Mouse (Mus musculus) liver, embryonic 14.5 days (tissue): ENCODE data around the gene Bmp6. TPM values are rescaled to one million over a fixed set of nuclear protein-coding genes. Genes with fewer than 3 reads are reported as not detected.

Experiments used
- ATAC-seq: fragments of 200-750 bp; cut with Nextera tagmentation; 2 replicates; pipeline ENCODE4 v1.8.0; 2017; ENCODE audit warnings: moderate number of reproducible peaks, mild to moderate bottlenecking, moderate library complexity; ENCODE audit not compliant: insufficient read depth
- DNase-seq, 3 experiments: peaks; one replicate each; pipeline ENCODE4 v3.0.0-alpha.2; 2012 to 2013; ENCODE audit warnings: low read depth in 3 of 3, low spot score in 3 of 3
- H3K27ac ChIP-seq: fragments of 300-500 bp; sonication (generic); 2 replicates; pipeline ENCODE4 v1.5.1; 2014; ENCODE audit warnings: moderate library complexity, mild to moderate bottlenecking, control low read depth, inconsistent platforms
- H3K27me3 ChIP-seq: fragments of 300-500 bp; sonication (generic); 2 replicates; pipeline ENCODE4 v1.6.1; 2014; ENCODE audit warnings: mild to moderate bottlenecking, low read length, moderate library complexity; ENCODE audit not compliant: control insufficient read depth, insufficient read depth
- H3K36me3 ChIP-seq: fragments of 300-500 bp; sonication (generic); replicated peaks from 2 replicates; pipeline ENCODE4 v1.6.1; 2014; ENCODE audit warnings: low read depth; ENCODE audit not compliant: control insufficient read depth, insufficient read depth
- H3K4me1 ChIP-seq, 2 experiments: fragments of 200-500 bp in 1 of 2; fragments of 300-500 bp in 1 of 2; sonication (generic) in 1 of 2; replicated peaks; 2 replicates each; pipeline ENCODE4 v1.6.1; 2012 to 2014; ENCODE audit warnings: antibody characterized with exemption in 1 of 2, inconsistent platforms in 1 of 2, low read length in 1 of 2; ENCODE audit not compliant: control insufficient read depth in 2 of 2, insufficient read depth in 2 of 2
- H3K4me2 ChIP-seq: fragments of 300-500 bp; sonication (generic); 2 replicates; pipeline ENCODE4 v1.6.1; 2014; ENCODE audit warnings: low read depth, mild to moderate bottlenecking, control low read depth, moderate library complexity
- H3K4me3 ChIP-seq, 2 experiments: fragments of 200-500 bp in 1 of 2; fragments of 300-500 bp in 1 of 2; sonication (generic) in 1 of 2; 2 replicates each; pipeline ENCODE4 v1.5.1; 2012 to 2014; ENCODE audit warnings: low read depth in 2 of 2, low read length in 2 of 2, mild to moderate bottlenecking in 2 of 2, control low read depth in 1 of 2, inconsistent platforms in 1 of 2, moderate library complexity in 1 of 2; ENCODE audit not compliant: insufficient read depth in 1 of 2
- H3K9ac ChIP-seq: fragments of 300-500 bp; sonication (generic); replicated peaks from 2 replicates; pipeline ENCODE4 v1.6.1; 2014; ENCODE audit warnings: mild to moderate bottlenecking, control low read depth, moderate library complexity
- H3K9me3 ChIP-seq: fragments of 300-500 bp; sonication (generic); 2 replicates; pipeline ENCODE4 v1.6.1; 2016; ENCODE audit warnings: low read length, mixed read lengths; ENCODE audit not compliant: control insufficient read depth
- CTCF ChIP-seq: IDR thresholded peaks from 2 replicates; pipeline ENCODE4 v1.5.1; 2016; ENCODE audit warnings: antibody characterized with exemption, low read depth, control low read depth
- EP300 ChIP-seq: IDR thresholded peaks from 2 replicates; pipeline ENCODE4 v1.6.1; 2016; ENCODE audit warnings: antibody characterized with exemption, low read depth
- WGBS: fragments of 180-500 bp; shearing (Covaris S2); extraction: QIAGEN DNeasy Blood & Tissue Kit; methylation state at CpG from one replicate; pipeline ENCODE4 v1.1.7; 2014; ENCODE audit not compliant: insufficient replicate concordance; 5-methylcytosine and 5-hydroxymethylcytosine counted together
- polyA plus RNA-seq, 2 experiments: library from polyadenylated mRNA; depleted of rRNA in 1 of 2; stranded (reverse) in 1 of 2; unstranded in 1 of 2; fragments of >200 nt; fragmentation: Nextera tagmentation in 1 of 2; extraction: Ambion mirVana in 1 of 2; gene quantifications; 2 replicates each; pipeline versions ENCODE4 v1.2.1 to v1.2.3; 2012 to 2014

Gene Bmp6
- polyA plus RNA-seq, 2 experiments: 0.19 to 0.39 TPM

DNA sequence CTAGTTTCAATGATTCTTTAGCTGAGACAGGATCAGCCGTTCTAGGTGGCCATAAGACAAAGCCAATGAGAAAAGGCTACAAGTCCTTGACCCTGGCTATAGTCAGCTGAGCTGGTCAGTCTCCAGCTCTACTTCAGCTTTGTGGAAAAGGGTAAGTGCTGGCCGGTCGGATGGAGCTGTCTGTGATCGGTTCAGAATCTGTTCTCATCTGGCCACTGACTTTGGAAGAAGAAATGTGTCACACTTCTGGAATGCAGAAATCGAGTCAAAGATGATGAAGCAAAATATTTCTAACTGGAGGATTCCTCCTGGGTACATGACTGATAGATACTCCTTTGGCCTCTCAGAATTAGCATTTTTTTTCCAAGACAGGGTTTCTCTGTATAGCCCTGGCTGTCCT lies 77.6 kb downstream of the Bmp6 start:
- no peak for ATAC-seq
- Histone ChIP-seq H3K36me3 (no peaks in the 10 kb centered on the region), H3K4me2 (no peak overlapping the region), H3K9me3 (no peaks in the 10 kb centered on the region), H3K9ac (no peak overlapping the region), H3K27ac (no peak overlapping the region), H3K4me3 (no peak overlapping the region), H3K27me3 (no peaks in the 10 kb centered on the region), H3K4me1 (no peaks in the 10 kb centered on the region)
- no peak for TF ChIP-seq EP300
- TF ChIP-seq CTCF: no peak
- WGBS: 63% methylated on average over 5 of the region's 5 CpGs
- no peak for DNase-seq

DNA sequence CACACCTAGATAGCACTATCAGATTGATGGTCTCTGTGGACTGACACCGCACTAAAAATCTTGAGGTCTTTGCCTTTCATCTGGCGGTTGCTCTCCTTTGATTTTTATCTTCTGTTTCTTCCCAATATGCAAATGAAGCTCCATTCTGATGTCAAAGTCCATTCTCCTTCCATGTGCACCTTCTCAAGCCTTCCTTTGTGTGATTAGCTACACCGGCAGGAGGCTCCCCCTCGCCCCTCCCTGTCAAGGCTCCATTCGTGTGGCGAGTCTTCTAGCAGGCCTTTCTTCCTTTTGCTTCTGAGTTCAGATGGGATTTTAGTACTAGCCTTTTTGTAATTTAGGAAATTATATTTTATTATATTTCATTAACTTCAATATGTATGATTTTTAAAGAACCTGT lies 80.4 kb downstream of the Bmp6 start:
- Histone ChIP-seq H3K27ac (no peak overlapping the region), H3K36me3 (no peaks in the 10 kb centered on the region), H3K9ac (no peak overlapping the region), H3K4me2 (no peak overlapping the region), H3K9me3 (no peaks in the 10 kb centered on the region), H3K27me3 (no peaks in the 10 kb centered on the region), H3K4me1 (no peaks in the 10 kb centered on the region), H3K4me3 (no peak overlapping the region)
- ATAC-seq (no peak), DNase-seq (no peak)
- TF ChIP-seq EP300 (no peak), CTCF (no peak)
- WGBS: 65% methylated on average over 6 of the region's 6 CpGs

DNA sequence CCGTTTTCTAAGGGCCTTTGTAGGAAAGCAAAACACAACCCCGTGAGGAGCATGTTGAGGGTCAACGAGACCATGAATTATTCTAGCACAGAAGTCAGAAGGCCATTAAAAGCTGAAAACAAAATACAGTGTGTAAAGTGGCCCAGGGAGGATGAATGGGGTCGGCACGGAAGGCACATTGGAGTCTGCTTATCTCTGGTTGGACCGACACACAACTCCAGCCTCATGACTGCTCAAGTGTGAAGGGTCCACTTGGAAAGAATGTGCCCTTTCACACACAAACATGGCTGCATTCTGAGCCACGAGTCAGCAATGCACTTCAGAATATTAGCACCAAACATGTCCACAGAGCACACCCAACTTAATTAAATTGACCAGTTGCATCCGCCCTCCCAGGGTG lies 84.8 kb downstream of the Bmp6 start:
- no peak overlapping the region for H3K4me2 ChIP-seq
- no peak overlapping the region for H3K9ac ChIP-seq
- no peak for TF ChIP-seq CTCF
- TF ChIP-seq EP300: no peak
- H3K9me3 ChIP-seq: no peaks in the 10 kb centered on the region
- H3K27me3 ChIP-seq: no peaks in the 10 kb centered on the region
- no peak for DNase-seq
- no peak for ATAC-seq
- 61% methylated on average over 8 of the region's 8 CpGs for WGBS
- H3K4me3 ChIP-seq: no peak overlapping the region
- no peaks in the 10 kb centered on the region for H3K36me3 ChIP-seq
- no peak overlapping the region for H3K27ac ChIP-seq
- no peaks in the 10 kb centered on the region for H3K4me1 ChIP-seq

DNA sequence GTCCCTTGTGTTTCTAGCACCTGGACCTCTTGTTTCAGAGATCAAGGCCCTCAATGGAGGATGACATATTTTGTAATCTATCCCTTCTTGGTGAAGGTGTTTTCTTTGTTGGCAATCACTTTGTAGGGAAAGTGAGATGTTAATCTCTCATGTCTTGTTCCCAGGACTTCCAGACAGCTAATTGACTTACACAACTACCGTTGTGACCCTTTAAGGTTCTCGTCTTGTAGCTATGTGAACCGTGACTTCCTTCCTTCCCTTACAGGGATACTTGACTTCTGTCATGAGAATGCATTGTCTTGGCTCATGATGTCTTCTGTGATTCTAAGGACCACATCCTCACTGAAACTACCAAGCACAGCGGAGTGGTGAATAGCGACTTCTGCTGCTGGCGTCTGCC lies 85.2 kb downstream of the Bmp6 start:
- 69% methylated on average over 6 of the region's 6 CpGs for WGBS
- no peak overlapping the region for H3K27ac ChIP-seq
- TF ChIP-seq CTCF: no peak
- TF ChIP-seq EP300: no peak
- no peaks in the 10 kb centered on the region for H3K27me3 ChIP-seq
- no peaks in the 10 kb centered on the region for H3K4me1 ChIP-seq
- no peak overlapping the region for H3K4me3 ChIP-seq
- H3K4me2 ChIP-seq: no peak overlapping the region
- H3K9me3 ChIP-seq: no peaks in the 10 kb centered on the region
- DNase-seq (no peak), ATAC-seq (no peak)
- H3K9ac ChIP-seq: no peak overlapping the region
- no peaks in the 10 kb centered on the region for H3K36me3 ChIP-seq

DNA sequence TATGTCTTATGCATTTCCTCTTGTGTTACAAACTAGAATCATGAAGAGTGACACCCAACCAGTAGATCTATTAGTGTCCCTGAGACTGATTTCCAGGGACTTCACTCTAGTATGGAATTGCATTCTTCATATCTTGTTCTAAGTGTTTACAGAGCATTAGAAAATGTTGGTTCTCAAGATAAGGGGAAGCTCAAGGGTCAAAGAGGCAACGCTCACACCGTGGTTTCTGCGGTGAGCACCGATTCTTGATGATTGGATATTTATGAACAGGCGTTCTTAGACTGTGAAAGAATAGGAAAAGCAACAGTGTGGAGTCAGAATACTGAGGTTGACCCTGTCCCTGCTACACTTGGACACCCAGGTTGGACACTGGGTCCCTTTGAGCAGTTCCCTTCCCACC lies 89.9 kb downstream of the Bmp6 start:
- WGBS: 66% methylated on average over 5 of the region's 5 CpGs
- Histone ChIP-seq H3K4me3 (no peak overlapping the region), H3K27me3 (no peaks in the 10 kb centered on the region), H3K9ac (no peak overlapping the region), H3K4me2 (no peak overlapping the region), H3K36me3 (no peaks in the 10 kb centered on the region), H3K4me1 (no peaks in the 10 kb centered on the region), H3K27ac (no peak overlapping the region), H3K9me3 (no peaks in the 10 kb centered on the region)
- ATAC-seq: no peak
- TF ChIP-seq CTCF: no peak
- TF ChIP-seq EP300: no peak
- no peak for DNase-seq
